Mouse (Mus musculus) erythroblast, embryonic 14.5 days (primary cell): Measurements from ENCODE around the gene Atp8b4. TPM values are rescaled to one million over a fixed set of nuclear protein-coding genes. Genes with fewer than 3 reads are reported as not detected.

Experiments used
- H3K27me3 ChIP-seq: 2 replicates; pipeline ENCODE4 v1.6.1; 2012; ENCODE audit warnings: inconsistent platforms; ENCODE audit not compliant: control insufficient read depth
- H3K36me3 ChIP-seq: 2 replicates; pipeline ENCODE4 v1.6.1; 2012; ENCODE audit warnings: mild to moderate bottlenecking, inconsistent platforms; ENCODE audit not compliant: control insufficient read depth
- H3K4me1 ChIP-seq: 2 replicates; pipeline ENCODE4 v1.6.1; 2012; ENCODE audit warnings: inconsistent platforms; ENCODE audit not compliant: control insufficient read depth
- H3K4me3 ChIP-seq: replicated peaks from 2 replicates; pipeline ENCODE3; 2012; ENCODE audit warnings: moderate library complexity, mild to moderate bottlenecking, inconsistent platforms
- H3K9me3 ChIP-seq: 2 replicates; pipeline ENCODE4 v1.6.1; 2012; ENCODE audit warnings: low read length, inconsistent platforms, mixed read lengths; ENCODE audit not compliant: control insufficient read depth
- GATA1 ChIP-seq: IDR thresholded peaks from 2 replicates; pipeline ENCODE4 v1.6.1; 2012; ENCODE audit warnings: low read length, inconsistent platforms, mixed read lengths
- TAL1 ChIP-seq: IDR thresholded peaks from 3 replicates; pipeline ENCODE4 v1.6.1; 2012; ENCODE audit warnings: low read length, inconsistent platforms, mixed read lengths
- polyA plus RNA-seq: library from polyadenylated mRNA; stranded (reverse); fragments of >175 nt; gene quantifications from 2 replicates; pipeline ENCODE4 v1.2.3, GENCODE M21; 2012

Gene Atp8b4
- polyA plus RNA-seq, 1 experiment = not detected

GRCm38 (mm10) chr2:126331794-126332193 is 168.7 kb downstream of the Atp8b4 start:
- Histone ChIP-seq H3K27me3 (no peaks in the 10 kb centered on the region), H3K36me3 (no peaks in the 10 kb centered on the region), H3K4me1 (no peaks in the 10 kb centered on the region), H3K9me3 (no peaks in the 10 kb centered on the region), H3K4me3 (no peak overlapping the region)
- TF ChIP-seq TAL1 (no peak), GATA1 (no peak)

- Histone ChIP-seq H3K36me3 (no peaks in the 10 kb centered on the region), H3K4me1 (no peaks in the 10 kb centered on the region), H3K27me3 (no peaks in the 10 kb centered on the region), H3K4me3 (no peak overlapping the region), H3K9me3 (no peaks in the 10 kb centered on the region)
- TF ChIP-seq TAL1 = no peak
- TF ChIP-seq GATA1 = no peak
These were observed 177.3 kb downstream of the Atp8b4 start for GRCm38 (mm10) chr2:126323206-126323605.

DNA sequence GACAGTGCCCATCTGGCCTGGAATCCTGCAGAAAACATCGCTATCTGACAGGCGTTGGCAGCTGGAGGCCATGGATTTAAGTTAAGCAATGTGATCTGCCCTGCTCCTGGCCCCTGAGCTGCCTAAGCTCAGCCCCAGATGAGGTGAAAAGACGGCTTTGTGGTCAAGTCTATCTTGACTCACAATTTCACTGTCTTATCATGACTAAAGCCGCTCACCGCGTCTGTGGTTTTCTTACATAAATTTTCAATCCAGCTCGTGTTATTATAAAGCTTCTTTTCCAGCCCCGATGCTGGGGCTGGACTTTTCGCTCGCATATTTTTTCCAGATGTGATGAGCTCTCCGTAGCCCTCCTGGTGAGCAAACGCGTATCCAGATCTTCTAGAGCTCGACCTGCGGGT is 177.8 kb downstream of the Atp8b4 start:
- H3K9me3 ChIP-seq = no peaks in the 10 kb centered on the region
- no peaks in the 10 kb centered on the region for H3K4me1 ChIP-seq
- no peak for TF ChIP-seq GATA1
- TF ChIP-seq TAL1 = no peak

DNA sequence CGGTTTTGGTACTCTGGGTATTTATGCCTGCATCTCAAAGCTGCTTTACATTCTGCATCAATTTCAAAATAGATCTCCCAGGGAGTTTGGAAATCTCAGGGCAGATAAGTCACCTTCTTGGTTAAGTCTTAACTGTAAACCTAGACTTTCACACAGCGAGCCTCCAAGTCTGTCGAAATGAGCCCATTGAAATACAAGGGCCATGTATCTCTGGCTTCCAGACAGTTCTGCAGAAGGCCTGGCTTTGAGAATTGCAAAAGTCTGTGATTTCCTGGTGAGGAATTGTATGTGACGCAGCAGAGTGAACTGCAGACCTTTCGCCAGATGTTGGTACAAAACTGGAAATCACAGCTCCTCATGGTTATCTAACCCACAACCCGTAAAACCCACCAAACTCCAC is 182.4 kb downstream of the Atp8b4 start:
- Histone ChIP-seq H3K36me3 (no peaks in the 10 kb centered on the region), H3K9me3 (no peaks in the 10 kb centered on the region), H3K27me3 (no peaks in the 10 kb centered on the region), H3K4me3 (no peak overlapping the region), H3K4me1 (no peaks in the 10 kb centered on the region)
- TF ChIP-seq GATA1 (no peak), TAL1 (no peak)

More for the DNA sequence above, 177.8 kb downstream of the Atp8b4 start:
- Histone ChIP-seq H3K36me3 (no peaks in the 10 kb centered on the region), H3K4me3 (no peak overlapping the region), H3K27me3 (no peaks in the 10 kb centered on the region)

DNA sequence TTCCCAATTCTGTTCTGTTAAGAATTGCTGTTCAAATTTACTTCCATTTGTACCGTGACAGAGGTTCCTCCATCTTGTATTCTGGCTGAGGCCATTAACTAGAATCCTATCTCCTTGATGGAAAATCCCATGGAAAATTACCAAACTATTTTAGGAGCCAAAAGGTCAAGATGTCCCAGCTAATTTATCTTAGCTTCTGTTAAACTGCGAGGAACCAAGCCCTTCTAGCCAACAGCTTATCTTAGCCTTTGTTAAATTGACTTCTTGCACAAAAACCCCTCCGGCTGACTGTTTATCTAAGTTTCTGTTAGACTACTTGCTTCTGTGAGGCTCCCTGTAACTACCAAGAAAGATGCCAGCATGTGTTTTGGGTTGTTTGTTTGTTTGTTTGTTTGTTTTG is 183.5 kb downstream of the Atp8b4 start:
- Histone ChIP-seq H3K4me3 (no peak overlapping the region), H3K27me3 (no peaks in the 10 kb centered on the region), H3K9me3 (no peaks in the 10 kb centered on the region), H3K4me1 (no peaks in the 10 kb centered on the region), H3K36me3 (no peaks in the 10 kb centered on the region)
- no peak for TF ChIP-seq TAL1
- TF ChIP-seq GATA1 = no peak

GRCm38 (mm10) chr2:126316346-126316745 is 184.1 kb downstream of the Atp8b4 start:
- H3K4me1 ChIP-seq = no peaks in the 10 kb centered on the region
- H3K9me3 ChIP-seq = no peaks in the 10 kb centered on the region
- TF ChIP-seq TAL1 (no peak), GATA1 (no peak)
- H3K27me3 ChIP-seq = no peaks in the 10 kb centered on the region
- H3K36me3 ChIP-seq = no peaks in the 10 kb centered on the region
- no peak overlapping the region for H3K4me3 ChIP-seq

DNA sequence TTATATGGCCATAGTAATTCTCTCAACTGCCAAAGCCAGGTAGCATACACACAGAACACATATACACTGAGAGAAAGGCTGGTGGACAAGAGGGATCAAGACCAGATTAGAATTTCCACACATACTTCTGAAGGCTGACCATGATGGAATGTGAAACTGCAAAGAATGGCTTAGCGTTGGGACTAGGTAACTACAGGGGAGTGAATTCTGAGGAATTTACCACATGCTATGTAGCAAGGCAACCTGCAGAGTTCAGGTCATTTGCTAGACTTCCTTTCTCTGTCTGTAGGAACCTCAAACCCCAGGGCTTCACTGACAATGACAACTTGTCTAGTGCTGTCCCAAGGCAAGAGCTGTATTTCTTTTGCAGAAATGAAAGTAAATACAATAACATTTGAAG is 189.4 kb downstream of the Atp8b4 start:
- Histone ChIP-seq H3K27me3 (no peaks in the 10 kb centered on the region), H3K9me3 (no peaks in the 10 kb centered on the region), H3K4me1 (no peaks in the 10 kb centered on the region), H3K4me3 (no peak overlapping the region), H3K36me3 (no peaks in the 10 kb centered on the region)
- TF ChIP-seq GATA1 (no peak), TAL1 (no peak)

- TF ChIP-seq GATA1 (no peak), TAL1 (no peak)
- Histone ChIP-seq H3K9me3 (no peaks in the 10 kb centered on the region), H3K4me1 (no peaks in the 10 kb centered on the region), H3K4me3 (no peak overlapping the region), H3K36me3 (no peaks in the 10 kb centered on the region), H3K27me3 (no peaks in the 10 kb centered on the region)
These were observed 190.5 kb downstream of the Atp8b4 start for GRCm38 (mm10) chr2:126309994-126310393.

GRCm38 (mm10) chr2:126304621-126305020 is 195.9 kb downstream of the Atp8b4 start:
- TF ChIP-seq GATA1 (no peak), TAL1 (no peak)
- no peaks in the 10 kb centered on the region for H3K36me3 ChIP-seq

DNA sequence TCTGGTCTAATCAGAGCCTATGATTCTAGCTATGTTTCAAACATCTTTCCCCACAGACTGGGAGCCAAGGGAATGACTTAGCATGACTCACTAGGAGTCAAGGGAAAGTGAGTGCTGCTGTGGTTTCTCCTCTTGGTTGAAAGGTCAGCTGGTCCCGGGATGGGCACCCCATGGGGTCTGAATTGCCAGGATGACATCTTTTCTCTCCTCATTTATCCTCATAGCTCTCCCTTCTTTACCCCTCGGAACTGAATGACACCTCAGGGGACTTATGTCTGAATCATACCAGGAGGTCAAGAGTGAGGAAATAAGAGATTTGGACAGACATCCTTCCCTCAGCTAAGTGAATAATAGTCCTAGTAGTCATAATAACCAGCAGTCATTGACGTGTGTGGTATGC is 197.2 kb downstream of the Atp8b4 start:
- no peaks in the 10 kb centered on the region for H3K9me3 ChIP-seq
- no peaks in the 10 kb centered on the region for H3K4me1 ChIP-seq
- H3K27me3 ChIP-seq = no peaks in the 10 kb centered on the region
- TF ChIP-seq TAL1 (no peak), GATA1 (no peak)
- no peaks in the 10 kb centered on the region for H3K36me3 ChIP-seq
- no peak overlapping the region for H3K4me3 ChIP-seq

More at GRCm38 (mm10) chr2:126304621-126305020, 195.9 kb downstream of the Atp8b4 start:
- Histone ChIP-seq H3K9me3 (no peaks in the 10 kb centered on the region), H3K4me1 (no peaks in the 10 kb centered on the region), H3K4me3 (no peak overlapping the region), H3K27me3 (no peaks in the 10 kb centered on the region)
